Mouse (Mus musculus) liver, adult 2 months (tissue): Measurements from ENCODE around the gene Lrit2. TPM values are rescaled to one million over a fixed set of nuclear protein-coding genes. Genes with fewer than 3 reads are reported as not detected.

ENCODE experiments used
- DNase-seq: peaks from one replicate; pipeline ENCODE4 v3.0.0-alpha.2; 2011; ENCODE audit warnings: low read depth, low spot score; ENCODE audit errors: extremely low read depth
- H3K27ac ChIP-seq: fragments of 200-500 bp; replicated peaks from 2 replicates; pipeline ENCODE4 v1.5.1; 2012; ENCODE audit warnings: low read depth, mild to moderate bottlenecking, control low read depth, inconsistent platforms, low read length; ENCODE audit not compliant: insufficient read depth
- H3K27me3 ChIP-seq: fragments of 200-500 bp; 2 replicates; pipeline ENCODE4 v1.6.1; 2012; ENCODE audit warnings: mild to moderate bottlenecking, moderate library complexity, low read length, inconsistent platforms; ENCODE audit not compliant: control insufficient read depth, insufficient read depth
- H3K36me3 ChIP-seq: fragments of 200-500 bp; 2 replicates; pipeline ENCODE4 v1.6.1; 2012; ENCODE audit warnings: low read length, inconsistent platforms; ENCODE audit not compliant: control insufficient read depth, insufficient read depth
- H3K4me1 ChIP-seq: fragments of 200-500 bp; 2 replicates; pipeline ENCODE4 v1.6.1; 2011; ENCODE audit warnings: low read length; ENCODE audit not compliant: control insufficient read depth, insufficient read depth
- H3K4me3 ChIP-seq: fragments of 200-500 bp; 2 replicates; pipeline ENCODE4 v1.5.1; 2011; ENCODE audit warnings: low read depth, mild to moderate bottlenecking, control low read depth, low read length, moderate library complexity; ENCODE audit not compliant: insufficient read depth
- H3K79me2 ChIP-seq: fragments of 200-500 bp; 2 replicates; pipeline ENCODE4 v1.6.1; 2012; ENCODE audit warnings: inconsistent platforms, mild to moderate bottlenecking, low read length, moderate library complexity; ENCODE audit not compliant: control insufficient read depth, insufficient read depth
- H3K9ac ChIP-seq: fragments of 200-500 bp; 2 replicates; pipeline ENCODE4 v1.6.1; 2012; ENCODE audit warnings: low read depth, mild to moderate bottlenecking, control low read depth, inconsistent platforms, low read length
- CTCF ChIP-seq: fragments of 200-500 bp; IDR thresholded peaks from 2 replicates; pipeline ENCODE4 v1.5.1; 2011; ENCODE audit warnings: low read depth, low read length, control low read depth
- POLR2A ChIP-seq: fragments of 200-500 bp; IDR thresholded peaks from 2 replicates; pipeline ENCODE4 v1.6.1; 2011; ENCODE audit warnings: low read length, control low read depth; ENCODE audit not compliant: insufficient read depth; ENCODE audit errors: extremely low read depth
- WGBS: fragments of 180-500 bp; shearing (Covaris S2); methylation state at CpG from one replicate; pipeline ENCODE4 v1.1.7; 2018; 5-methylcytosine and 5-hydroxymethylcytosine counted together
- polyA plus RNA-seq: library from polyadenylated mRNA; depleted of rRNA; stranded (reverse); fragments of >200 nt; gene quantifications from 2 replicates; pipeline ENCODE4 v1.2.3, GENCODE M21; 2012
- total RNA-seq: library from RNA; depleted of rRNA; stranded (reverse); fragments of >200 nt; gene quantifications from 2 replicates; pipeline ENCODE4 v1.2.3, GENCODE M21; 2014

The Lrit2 gene
- total and polyA plus RNA-seq, 2 experiments, result 3.2 to 5.2 TPM

DNA sequence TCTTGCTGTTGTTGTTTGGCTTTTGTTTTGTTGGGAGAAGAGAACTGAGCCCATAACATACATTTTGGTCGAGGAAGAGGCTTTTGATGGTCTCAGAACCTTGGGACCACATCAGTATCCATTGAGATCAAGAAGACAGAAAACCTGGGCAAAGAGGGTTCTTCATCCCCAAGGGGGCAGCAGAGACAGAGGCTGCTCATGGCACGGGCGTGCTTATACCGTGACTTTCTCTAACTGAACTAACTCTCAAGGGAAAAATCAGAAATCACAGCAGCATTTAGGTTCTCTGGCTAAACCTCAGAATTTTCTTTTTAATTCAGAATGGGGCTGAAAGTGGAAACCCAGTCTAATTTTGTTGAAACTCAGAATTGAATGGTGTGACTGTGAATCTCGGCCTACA, 33.3 kb upstream of the Lrit2 start:
- H3K79me2 ChIP-seq, result no peaks in the 10 kb centered on the region
- TF ChIP-seq CTCF (no peak), POLR2A (no peak)
- no peak overlapping the region for H3K4me3 ChIP-seq
- no peak overlapping the region for H3K27ac ChIP-seq
- WGBS, result 59% methylated on average over 5 of the region's 5 CpGs
- no peak overlapping the region for H3K9ac ChIP-seq
- H3K27me3 ChIP-seq, result no peaks in the 10 kb centered on the region
- H3K36me3 ChIP-seq, result no peaks in the 10 kb centered on the region
- DNase-seq, result no peak
- H3K4me1 ChIP-seq, result no peaks in the 10 kb centered on the region

- no peak for DNase-seq
- 57% methylated on average over 1 of the region's 1 CpGs for WGBS
- no peak for TF ChIP-seq CTCF
- no peak for TF ChIP-seq POLR2A
- no peaks in the 10 kb centered on the region for H3K27me3 ChIP-seq
- H3K9ac ChIP-seq, result no peak within 1 kb of the TSS
- H3K36me3 ChIP-seq, result peaks cover 7% of the 10 kb centered on the region; the same call in 1 of the 2 replicates
- H3K4me3 ChIP-seq, result no peak within 1 kb of the TSS
- no peaks in the 10 kb centered on the region for H3K79me2 ChIP-seq
- H3K27ac ChIP-seq, result no peak within 1 kb of the TSS
- no peaks in the 10 kb centered on the region for H3K4me1 ChIP-seq
These were observed 18.8 kb upstream of the Lrit2 start, which contains the start of gene Rgr for GRCm38 (mm10) chr14:37048914-37049410. Gene Rgr, minus strand, starts transcription at chr14:37048964.

GRCm38 (mm10) chr14:37064849-37065248, 2.9 kb upstream of the Lrit2 start:
- DNase-seq, result no peak
- Histone ChIP-seq H3K4me1 (no peaks in the 10 kb centered on the region), H3K79me2 (no peaks in the 10 kb centered on the region), H3K9ac (no peak overlapping the region), H3K27me3 (no peaks in the 10 kb centered on the region), H3K36me3 (peaks cover 20% of the 10 kb centered on the region), H3K4me3 (no peak overlapping the region), H3K27ac (no peak overlapping the region)
- WGBS, result 45% methylated on average over 2 of the region's 2 CpGs
- TF ChIP-seq CTCF (no peak), POLR2A (no peak)

- no peak overlapping the region for H3K27ac ChIP-seq
- TF ChIP-seq POLR2A, result no peak
- TF ChIP-seq CTCF, result no peak
- H3K4me1 ChIP-seq, result no peaks in the 10 kb centered on the region
- H3K79me2 ChIP-seq, result no peaks in the 10 kb centered on the region
- DNase-seq, result no peak
- no peak overlapping the region for H3K9ac ChIP-seq
- no peaks in the 10 kb centered on the region for H3K27me3 ChIP-seq
- H3K36me3 ChIP-seq, result peaks cover 10% of the 10 kb centered on the region
- whole genome bisulfite sequencing, result 47% methylated on average over 2 of the region's 2 CpGs
- H3K4me3 ChIP-seq, result no peak overlapping the region
These were observed 1.1 kb upstream of the Lrit2 start for GRCm38 (mm10) chr14:37066636-37067035.

DNA sequence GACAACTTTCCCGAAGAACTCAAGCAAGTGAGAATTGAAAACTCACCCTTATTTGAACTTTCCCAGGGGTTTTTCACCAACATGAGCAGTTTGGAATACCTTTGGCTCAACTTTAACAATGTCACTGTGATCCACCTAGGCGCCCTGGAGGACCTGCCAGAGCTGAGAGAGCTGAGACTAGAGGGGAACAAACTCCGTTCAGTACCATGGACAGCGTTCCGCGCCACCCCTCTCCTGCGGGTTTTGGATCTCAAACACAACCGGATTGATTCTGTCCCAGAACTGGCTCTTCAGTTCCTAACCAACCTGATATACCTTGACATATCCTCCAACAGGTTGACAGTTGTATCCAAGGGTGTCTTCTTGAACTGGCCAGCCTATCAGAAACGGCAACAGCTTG, 787 bp downstream of the Lrit2 start:
- Histone ChIP-seq H3K27ac (no peak overlapping the region), H3K9ac (no peak overlapping the region), H3K4me1 (no peaks in the 10 kb centered on the region), H3K79me2 (no peaks in the 10 kb centered on the region), H3K27me3 (no peaks in the 10 kb centered on the region), H3K4me3 (no peak overlapping the region), H3K36me3 (peaks cover under 1% of the 10 kb centered on the region; the same call in 1 of the 2 replicates)
- 19% methylated on average over 9 of the region's 9 CpGs for WGBS
- no peak for DNase-seq
- no peak for TF ChIP-seq CTCF
- TF ChIP-seq POLR2A, result no peak

DNA sequence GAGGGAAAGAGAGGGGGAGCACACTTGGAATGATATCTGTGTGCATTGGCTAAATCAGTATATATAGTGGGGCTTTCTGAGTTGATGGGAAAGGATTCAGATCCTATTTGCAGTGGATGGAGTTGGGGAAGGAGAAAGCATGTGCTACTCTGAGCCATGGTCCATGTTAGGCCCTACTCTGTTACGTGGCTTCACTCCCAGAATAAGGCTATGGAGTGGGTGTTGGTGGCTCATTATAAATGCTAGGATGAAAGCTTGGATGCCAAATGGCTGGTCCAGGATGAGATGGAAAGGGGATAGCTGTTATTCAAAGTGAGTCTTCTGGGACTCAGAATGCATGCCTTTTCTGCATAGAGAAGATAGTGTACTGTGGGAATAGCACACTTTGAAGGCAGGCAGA, 13.0 kb downstream of the Lrit2 start:
- no peak for DNase-seq
- 72% methylated on average over 1 of the region's 1 CpGs for WGBS
- no peaks in the 10 kb centered on the region for H3K36me3 ChIP-seq
- no peak overlapping the region for H3K27ac ChIP-seq
- no peaks in the 10 kb centered on the region for H3K79me2 ChIP-seq
- H3K4me3 ChIP-seq, result no peak overlapping the region
- no peak for TF ChIP-seq POLR2A
- no peak for TF ChIP-seq CTCF
- no peaks in the 10 kb centered on the region for H3K4me1 ChIP-seq
- H3K27me3 ChIP-seq, result no peaks in the 10 kb centered on the region; the same call in 1 of the 2 replicates
- H3K9ac ChIP-seq, result no peak overlapping the region
